Mouse (Mus musculus) regulatory T cell (primary cell): ENCODE measurements around the gene Sun5.
"Not testable (repeated sequence)": the region's sequence is repeated elsewhere in the genome, so short reads cannot be mapped to it uniquely, and the experiment has no call there.

Source experiments
- in situ Hi-C: fragments of 300-600 bp; cut with MboI, MseI; formaldehyde crosslinking; loops from one replicate; pipeline ENCODE4 v1.15.1; 2025; ENCODE audit warnings: high pct_unique_total_duplicates

Sun5 gene

DNA sequence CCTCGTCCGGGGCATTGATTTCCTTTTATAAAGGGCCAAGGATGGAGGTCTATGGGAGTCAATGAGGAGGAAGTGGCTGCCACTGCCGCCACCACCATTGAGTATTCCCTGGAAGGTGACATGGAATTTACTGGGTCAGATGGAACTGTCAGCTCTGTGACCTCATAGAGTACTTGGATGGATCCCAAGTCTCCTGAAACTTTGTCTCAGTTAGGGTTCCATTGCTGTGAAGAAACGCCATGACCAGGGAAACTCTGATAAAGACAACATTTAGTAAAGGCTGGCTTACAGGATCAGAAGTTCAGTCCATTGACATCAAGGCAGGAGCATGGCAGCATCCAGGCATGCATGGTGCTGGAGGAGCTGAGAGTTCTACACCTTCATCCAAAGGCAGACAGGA is at the start of gene Sun5:
Sun5 (minus strand) TSS at position 101 of the 400 bp plus-strand sequence.
- in situ Hi-C loops: loop anchor here (10.0 kb wide), 1 partner anchor 274 kb away; the partner anchor contains the start of gene Bpifa1

DNA sequence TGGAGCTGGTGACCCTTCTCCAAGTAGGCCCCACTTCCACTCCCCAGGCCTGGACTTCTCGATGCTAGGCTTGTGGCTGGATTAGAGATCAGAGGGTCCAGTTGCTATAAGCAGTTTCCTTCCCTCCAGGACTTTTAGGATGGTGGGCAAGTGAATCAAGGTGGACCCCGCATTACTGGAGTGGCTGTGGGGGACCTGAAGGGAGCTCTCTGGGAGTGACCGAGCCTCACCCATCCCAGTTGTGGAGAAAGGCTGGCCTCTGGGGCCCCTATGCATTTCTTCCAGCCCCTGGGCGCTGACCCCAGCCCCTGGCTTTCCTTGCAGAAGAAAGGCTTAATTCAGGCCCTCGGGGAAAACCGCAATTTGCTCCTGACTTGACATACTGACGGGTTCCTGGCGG is 47.0 kb upstream of the Sun5 start, which contains the start of gene Bpifb3:
Bpifb3 (plus strand) TSS at position 301 of the 400 bp plus-strand sequence.
- in situ Hi-C loops: no loop called here

DNA sequence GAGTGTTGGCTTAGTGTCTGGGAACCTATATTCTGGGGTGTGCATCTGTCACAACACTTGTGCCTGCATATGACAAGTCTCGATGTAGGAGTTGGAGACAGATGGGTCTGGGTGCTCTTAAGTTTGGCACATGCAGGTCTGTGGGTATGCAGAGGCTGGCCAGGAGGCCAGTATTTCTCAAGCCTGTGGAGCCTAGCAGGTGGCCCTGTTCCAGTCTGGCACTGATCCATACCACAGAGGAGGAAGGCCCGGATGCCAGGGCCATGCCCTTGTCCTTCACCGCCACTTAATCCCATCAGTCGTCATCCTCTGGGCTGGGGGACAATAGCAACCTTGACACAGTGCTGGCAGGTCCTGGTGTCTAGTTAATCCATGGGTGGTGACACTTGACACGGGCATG is 43.3 kb upstream of the Sun5 start:
- in situ Hi-C loops: no loop called here

DNA sequence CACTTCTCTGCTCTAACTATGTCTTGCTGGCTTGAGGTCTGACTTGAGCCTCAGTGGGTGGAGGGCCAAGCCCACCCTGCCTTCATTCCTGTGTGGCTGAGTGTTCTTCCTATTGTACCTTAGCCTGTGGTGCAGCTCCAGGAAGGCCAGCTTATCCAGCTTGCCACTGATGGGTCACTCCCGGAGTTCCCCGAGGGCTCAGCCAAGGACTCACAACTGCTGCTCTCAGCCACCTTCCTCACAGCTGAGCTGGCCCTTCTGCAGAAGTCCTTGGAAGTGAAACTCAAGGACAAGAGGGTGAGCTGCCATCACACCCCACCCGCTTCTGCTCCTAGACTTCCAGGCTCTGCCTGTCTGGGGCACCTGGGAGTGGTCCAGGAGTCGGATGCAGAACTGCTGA is 35.7 kb upstream of the Sun5 start:
- in situ Hi-C loops: no loop called here

DNA sequence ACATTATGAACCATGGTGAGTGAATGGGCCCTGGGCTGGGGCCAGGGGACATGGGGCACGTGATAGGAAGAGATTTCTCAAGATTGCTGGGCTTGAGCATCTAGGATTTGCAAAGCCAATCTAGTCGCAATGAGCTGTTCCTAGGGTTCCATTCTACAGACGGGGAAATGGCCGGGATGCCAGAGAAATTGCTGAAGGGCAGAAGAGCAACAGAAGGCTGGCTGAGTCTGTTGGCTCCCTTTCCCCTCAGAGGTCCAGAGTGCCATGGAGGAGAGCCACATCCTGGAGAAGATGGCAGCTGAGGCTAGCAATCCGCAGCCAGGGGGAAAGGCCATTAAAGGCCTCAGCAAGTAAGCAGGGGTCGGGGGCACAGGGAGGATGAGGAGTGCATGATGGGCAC is 31.8 kb upstream of the Sun5 start:
- in situ Hi-C loops: no loop called here

DNA sequence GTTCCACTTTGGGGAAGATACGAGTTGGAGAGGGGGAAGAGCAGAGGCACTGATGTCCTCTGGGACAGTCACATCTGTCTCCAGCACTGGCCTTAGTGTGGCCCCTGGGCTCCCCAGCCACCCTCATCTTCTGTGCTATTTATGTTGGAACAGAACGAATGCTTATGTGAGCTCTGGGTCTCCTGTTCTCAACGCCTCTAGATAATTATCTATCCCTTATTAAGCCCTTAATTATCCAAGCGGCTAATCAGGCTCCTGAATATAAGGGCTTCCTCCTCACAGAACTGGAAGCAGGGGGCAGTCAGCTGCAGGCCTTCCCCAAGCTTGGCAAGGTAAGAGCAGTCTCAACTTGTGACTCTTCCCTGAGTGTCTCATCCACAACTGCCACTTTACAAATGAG is 29.2 kb upstream of the Sun5 start, which contains the start of gene Bpifb6:
Bpifb6 (plus strand) TSS at position 301 of the 400 bp plus-strand sequence.
- in situ Hi-C loops: no loop called here

DNA sequence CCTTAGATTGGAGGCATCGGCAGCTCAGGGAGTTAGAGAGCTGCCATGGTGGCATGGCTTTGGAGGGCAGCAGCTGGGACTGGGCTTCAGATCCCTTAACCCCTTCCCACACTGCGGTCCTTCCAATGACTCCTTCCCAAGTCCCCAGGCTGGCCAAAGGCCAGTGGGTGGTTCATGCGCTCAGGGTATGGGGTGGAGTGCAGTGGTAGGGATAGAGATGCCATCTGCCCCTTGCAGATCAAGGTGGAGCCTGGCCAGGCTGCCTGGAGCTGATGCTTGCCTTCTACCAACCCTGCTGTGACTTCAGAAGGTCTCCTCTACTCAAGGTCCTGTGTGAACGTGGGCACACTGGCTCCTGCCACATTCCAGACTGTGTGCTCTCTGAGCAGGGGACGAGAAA is 28.2 kb upstream of the Sun5 start:
- in situ Hi-C loops: no loop called here

DNA sequence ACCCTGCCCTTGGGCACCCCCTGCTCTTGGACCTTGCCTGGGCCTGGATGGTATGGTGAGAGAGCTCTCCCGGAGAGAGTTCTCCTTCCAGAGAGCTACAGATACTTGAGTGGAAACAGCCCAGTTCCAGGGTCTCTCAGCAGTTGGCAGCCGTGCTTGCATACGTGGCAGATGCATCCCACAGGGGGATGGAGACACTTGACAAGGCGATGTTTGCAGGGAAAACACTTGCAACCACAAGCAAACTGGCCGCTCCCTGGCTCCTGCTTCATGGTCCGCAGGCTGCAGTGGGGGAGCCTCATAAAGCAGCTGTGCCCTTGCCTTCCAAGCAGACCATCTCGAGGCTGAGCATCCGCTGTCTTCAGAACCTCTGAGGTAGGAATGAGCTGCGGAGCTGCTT is 3.9 kb upstream of the Sun5 start, which contains the start of gene Bpifb2:
Bpifb2 (plus strand) TSS at position 301 of the 400 bp plus-strand sequence.
- in situ Hi-C loops: loop anchor here (10.0 kb wide), 1 partner anchor 270 kb away; the partner anchor contains the start of gene Bpifa1

DNA sequence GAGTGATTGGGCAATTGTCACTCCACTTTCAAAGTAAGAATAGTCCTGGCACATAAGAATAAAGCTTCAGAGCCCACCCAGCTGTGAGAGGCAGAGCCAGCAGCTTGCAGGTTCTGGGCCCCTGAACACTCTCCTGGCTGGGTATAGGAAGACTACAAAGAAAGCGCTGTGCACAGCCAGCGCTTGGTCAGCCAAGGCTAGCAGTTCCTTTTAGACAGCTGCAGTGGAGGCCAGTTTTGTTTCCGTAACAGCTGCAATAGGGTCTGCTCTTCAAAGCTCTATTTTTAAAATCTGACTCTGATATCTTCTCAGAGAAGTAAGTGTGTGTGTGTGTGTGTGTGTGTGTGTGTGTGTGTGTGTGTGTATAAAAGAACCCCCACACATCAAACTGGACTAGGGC is 8.9 kb downstream of the Sun5 start:
- in situ Hi-C loops: no loop called here

DNA sequence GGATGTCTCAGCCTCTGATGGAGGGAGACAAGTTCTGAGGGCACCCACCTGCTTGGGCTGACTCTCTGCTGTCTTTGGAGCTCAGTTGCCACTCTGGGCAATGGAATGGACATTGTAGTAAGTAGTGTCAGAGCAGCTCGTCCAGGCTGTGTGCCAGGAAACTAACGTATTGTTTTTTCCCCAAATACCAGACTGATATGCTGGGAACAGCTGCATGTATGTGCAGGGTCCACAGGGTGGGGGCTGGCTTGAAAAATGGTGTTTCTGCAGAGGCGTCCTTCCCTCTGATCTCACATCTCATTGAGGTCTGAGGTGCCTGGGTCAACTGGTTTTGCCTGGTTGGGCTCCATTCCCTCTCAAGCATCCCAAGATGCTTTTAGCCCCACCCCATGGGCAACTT is 10.2 kb downstream of the Sun5 start:
- in situ Hi-C loops: no loop called here

DNA sequence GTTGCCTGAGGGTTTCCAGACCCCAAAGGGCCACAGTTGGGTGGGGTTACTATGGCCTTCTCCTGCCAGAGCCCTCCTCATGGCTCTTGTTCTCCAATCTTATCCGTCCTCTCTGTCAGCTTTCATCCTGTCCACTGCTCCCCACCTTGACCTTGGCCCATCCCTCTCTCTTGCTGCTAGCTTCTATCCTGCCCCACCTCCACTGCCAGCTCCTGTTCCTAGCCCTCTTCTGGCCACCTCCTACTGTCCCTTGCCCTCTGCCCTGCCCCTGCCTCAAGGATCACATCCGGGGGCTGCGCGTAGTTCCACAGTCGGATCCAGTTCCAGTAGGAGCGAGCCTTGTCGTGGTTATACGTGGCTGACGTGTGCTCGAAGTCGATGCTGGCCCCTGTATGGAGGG is 10.6 kb downstream of the Sun5 start:
- in situ Hi-C loops: no loop called here

DNA sequence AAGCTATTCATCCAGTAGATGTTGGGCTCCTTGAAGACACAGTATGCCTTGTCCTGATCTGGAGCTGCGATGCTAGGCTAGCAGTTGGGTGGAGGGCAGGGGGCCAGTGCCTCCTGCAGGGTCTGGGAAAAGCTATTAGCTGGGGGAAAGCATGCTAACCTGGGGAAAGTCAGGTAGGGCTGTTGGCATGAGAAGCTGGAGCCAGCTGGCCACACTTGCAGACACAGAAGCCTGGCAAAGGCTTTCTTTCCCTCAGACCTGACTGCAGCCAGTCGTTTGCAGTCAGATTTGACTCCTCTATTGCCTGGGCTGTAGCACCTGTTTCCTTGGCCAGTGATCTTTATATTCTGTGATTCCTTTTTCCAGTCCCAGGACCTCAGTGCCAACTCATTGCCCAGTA is 11.3 kb downstream of the Sun5 start:
- in situ Hi-C loops: no loop called here

DNA sequence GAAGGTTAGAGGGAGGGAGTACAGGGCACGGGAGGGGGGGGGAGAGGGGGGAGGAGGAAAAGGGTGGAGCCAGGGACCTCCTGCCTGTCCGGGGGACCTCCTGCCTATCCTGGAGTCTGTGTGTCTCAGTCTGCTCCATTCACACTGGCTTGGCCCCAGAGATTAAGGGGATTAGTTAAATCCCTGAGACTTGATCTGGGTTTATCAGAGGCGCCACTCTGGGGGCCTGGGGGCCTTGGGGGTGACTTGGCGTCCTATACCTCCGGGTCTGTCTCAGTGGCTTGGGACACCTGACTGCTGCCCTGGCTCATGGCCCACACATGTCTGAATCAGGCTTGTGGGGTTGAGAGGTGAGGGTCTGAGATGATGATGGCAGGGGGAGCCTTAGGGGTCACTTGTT is 17.3 kb downstream of the Sun5 start:
- in situ Hi-C loops: loop anchor here (5.0 kb wide), 1 partner anchor 74 kb away; no protein-coding TSS in a partner anchor

DNA sequence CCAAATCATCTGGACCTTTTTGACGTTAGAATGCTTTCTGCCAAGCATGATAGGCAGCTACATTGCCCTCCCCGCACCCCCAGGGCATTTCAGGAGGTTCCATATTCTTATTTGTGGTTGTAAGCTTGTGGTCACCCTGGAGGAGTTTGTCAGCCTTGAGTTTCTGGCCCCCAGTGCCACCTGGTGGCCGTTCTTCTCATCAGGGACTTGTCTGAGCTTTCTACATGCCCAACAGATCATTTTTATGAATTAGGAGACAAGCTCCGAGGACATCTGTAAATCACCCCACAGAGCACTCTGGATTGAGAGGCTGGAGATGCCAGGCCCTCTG is 19.9 kb downstream of the Sun5 start:
- in situ Hi-C loops: loop anchor here (5.0 kb wide), 1 partner anchor 76 kb away; no protein-coding TSS in a partner anchor

DNA sequence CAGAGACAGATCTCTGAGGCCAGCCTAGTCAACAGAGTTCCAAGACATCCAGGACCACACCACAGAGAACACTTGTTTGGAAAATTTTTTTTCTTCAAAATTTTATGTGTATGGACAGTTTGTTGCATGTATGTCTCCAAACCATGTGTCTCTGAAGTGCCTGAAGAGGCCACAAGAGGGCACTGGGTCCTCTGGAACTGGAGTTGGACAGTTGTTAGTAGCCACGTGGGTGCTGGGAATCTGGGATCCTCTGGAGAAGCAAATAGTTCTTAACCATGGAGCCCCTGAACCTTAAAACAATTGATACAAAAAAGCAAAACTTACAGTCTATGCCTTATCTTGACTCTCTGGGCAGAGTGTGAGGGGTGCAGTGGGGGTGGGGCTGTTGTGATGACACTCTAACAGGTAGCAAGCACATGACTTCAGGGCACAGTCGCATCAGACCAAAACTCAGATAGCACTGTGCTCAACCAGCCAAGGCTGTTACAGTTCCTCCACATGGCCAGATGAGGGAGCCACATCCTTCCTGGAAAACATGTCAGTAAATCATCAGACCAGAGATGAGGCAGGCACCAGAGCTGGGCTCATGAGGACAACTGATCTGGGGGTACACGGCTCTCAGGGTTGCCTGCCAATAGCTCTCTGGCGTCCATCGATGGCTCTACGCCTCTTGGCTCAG is 20.4 kb downstream of the Sun5 start:
- in situ Hi-C loops: loop anchor here (5.0 kb wide), 1 partner anchor 77 kb away; no protein-coding TSS in a partner anchor

DNA sequence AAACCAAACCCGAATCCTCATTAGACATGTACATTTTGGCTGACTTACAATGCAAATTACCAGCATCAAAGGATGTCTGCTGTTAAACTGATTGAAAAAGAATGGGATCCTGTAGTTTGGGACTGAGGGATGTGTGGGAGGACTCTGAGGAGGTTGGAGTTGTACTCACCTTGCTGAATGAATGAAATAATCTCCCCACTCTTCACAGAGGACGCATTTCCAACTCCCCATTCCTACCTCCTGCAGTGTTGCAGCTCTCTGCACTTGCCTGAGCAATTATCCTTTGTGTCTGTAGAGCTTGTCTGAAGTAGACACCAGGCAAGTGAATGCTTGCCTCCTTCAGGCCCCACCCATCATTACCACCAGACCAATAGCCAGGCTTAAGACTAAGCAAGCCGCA is 22.5 kb downstream of the Sun5 start:
- in situ Hi-C loops: no loop called here

DNA sequence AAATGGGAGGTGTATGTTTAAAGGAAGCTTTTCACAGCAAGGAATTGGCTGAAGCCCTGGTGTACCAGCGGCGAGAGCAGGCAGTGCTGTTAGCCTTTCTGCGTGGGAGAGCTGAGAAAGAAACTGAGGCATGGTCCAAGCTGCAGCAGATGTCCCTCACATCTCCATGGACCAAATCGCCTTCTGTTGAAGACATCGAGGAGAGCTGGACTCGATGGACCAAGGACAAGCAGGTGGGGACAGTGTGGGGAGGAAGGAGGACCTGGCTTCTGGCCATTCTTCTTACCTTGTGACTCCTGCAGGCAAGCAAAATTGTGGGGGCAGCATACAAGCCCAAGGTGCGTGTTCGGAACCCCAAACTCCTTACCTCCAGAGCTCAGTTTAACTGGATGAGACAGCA is 28.0 kb downstream of the Sun5 start:
- in situ Hi-C loops: no loop called here

DNA sequence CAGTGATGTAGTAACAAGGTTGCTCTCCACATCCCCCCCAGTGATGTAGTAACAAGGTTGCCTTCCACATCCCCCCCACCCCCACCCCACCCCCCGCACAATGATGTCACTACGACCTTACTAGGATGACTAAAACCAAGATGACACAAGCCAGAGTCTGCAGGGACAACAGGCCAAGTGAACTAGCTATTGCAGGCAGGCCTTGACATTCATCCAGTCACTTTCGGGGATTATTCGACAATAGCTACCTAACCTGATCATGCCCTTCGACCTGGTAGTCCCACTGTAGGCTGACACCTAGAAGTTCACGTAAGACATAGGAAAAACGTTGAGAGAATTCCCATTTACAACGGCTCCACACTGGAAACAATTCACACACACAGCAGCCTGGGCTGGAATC is 37.6 kb downstream of the Sun5 start:
- in situ Hi-C loops: no loop called here

DNA sequence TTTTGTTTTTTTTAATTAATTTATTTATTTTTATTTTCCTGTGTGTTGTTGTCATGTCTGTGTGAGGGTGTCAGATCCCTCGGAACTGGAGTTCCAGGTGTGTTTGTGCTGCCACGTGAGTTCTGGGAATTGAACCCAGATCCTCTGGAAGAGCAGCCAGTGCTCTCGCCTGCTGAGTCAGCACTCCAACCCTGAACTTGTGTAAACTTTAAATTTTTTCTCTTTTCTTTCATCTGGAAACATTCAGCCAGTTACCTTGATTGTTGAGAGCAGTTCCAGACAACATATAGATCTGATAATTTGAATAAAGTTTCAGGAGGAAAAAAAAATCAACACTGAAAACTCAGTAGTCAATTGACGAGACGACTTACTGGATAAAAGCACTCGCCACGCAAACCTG is 42.2 kb downstream of the Sun5 start:
- in situ Hi-C loops: no loop called here

DNA sequence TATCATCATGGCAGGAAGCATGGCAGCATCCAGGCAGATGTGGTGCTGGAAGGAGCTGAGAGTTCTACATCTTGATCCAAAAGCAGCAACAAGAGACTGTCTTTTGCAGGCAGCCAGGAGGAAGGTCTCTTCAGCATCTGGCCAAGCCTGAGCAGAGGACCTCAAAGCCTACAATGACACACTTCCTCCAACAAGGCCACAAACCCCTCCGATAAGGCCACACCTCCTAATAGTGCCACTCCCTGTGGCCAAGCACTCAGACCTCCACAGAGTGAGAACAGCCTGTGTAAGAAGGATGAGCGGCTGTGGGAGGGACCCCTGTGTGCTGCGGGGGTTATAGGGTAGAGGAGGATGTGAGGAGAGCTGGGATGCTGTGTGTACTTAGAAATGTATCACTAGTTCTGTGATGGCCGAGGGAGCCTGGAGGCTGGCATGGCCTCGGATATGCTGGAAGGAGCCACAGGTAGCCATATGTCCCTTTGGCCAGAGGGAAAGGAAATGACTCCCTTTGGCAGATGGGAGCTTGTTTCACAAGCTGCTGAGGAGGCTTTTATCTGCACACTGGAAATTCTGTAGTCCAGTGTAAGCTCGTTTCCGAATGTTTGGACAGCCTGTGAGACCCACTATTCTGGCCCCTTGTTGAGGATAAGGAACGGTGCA is 43.6 kb downstream of the Sun5 start:
- in situ Hi-C loops: no loop called here

DNA sequence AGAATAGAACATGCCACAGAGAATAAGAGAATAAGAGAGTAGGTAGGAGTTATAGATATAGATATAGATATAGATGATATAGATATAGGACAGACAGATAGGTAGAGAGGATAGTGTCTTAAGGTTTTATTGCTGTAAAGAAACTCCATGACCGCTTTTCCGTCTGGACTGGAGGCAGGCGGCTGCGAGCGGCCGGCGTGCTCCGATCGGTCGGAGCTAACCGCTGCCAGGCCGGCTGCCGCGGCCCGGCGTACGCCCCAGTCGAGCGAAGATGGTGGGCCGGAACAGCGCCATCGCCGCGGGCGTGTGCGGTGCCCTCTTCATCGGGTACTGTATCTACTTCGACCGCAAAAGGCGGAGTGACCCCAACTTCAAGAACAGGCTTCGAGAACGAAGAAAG is 45.0 kb downstream of the Sun5 start:
- in situ Hi-C loops: not testable (repeated sequence)

DNA sequence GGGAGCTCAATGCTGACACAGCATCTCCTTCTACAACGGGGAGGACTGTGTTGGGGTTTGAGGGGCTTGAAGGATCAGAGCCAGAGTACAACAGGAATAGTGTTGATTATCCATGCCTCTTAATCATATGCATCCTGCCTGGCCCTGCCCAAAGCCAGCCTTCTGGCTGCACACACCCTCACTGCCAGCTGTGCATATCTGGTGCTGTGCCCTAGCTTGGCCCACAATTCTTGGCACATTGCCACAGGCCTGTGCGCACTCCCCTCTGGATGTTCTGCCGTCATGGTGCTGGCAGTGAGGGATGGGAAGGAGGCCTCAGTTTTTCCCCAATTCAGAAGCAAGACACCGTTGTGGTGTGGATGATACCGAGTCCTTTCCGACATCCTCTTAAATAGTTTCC is 46.3 kb downstream of the Sun5 start:
- in situ Hi-C loops: no loop called here

DNA sequence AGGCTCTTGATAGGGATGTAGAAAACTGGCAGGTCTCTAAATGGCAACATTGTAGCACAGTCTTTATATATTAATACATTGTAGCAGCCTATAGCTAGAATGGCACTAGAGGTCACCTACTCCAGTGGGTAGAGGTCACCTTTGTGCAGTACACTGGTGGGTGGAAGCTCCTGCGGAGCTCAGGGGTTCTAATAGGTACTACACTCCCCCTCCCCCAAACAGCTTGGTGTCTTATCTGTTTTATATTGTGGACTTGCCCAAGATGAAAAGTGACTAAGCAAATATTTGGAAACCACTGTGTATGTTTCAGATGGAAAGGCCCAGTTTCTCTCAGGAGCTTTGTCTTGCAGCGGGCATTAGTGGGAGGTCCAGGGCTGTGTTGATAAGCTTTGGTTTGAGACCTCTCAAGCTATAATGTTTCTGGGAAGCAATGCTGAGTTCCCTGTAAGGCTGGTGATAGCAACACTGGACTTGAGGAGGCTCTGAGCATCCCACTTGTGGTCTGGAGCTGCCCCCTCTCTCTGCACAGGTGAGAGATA is 48.8 kb downstream of the Sun5 start:
- in situ Hi-C loops: no loop called here
